Mouse (Mus musculus): Measurements from ENCODE around the gene Smok3a. TPM values are rescaled to one million over a fixed set of nuclear protein-coding genes. Genes with fewer than 3 reads are reported as not detected.

Gene Smok3a
- total and polyA plus RNA-seq, 3 experiments = not detected

DNA sequence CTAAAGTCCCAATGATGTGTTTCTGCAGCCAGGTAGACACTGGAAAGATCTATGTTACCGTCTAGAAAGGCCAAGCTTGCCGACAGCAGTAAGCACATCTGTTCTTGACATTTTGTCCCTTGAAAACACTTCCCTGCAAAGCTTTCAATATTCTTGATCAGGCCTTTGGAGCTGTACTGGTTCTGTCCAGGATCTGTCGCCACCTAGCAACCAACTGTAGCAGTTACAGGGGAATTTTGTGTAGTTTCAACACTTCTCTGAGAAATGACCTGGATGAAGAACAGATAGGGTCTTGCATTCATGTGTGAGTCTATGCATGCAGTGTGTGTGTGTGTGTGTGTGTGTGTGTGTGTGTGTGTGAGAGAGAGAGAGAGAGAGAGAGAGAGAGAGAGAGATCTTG, 47.3 kb upstream of the Smok3a start:
- Histone ChIP-seq H3K36me3 (replicated peaks in 1 of 2; ENCODE audit: control insufficient read depth in 1 of 2, insufficient read depth in 1 of 2, low read length in 1 of 2) (no peaks in the 10 kb centered on the region), H3K9me3 (replicated peaks; ENCODE audit: low read length) (no peaks in the 10 kb centered on the region), H3K4me1 (ENCODE audit: control insufficient read depth in 1 of 2, insufficient read depth in 2 of 2) (no peaks in the 10 kb centered on the region), H3K27me3 (replicated peaks) (peaks cover 15% of the 10 kb centered on the region), H3K4me2 (ENCODE audit: insufficient read depth, low read depth, poor library complexity, severe bottlenecking) (no peak overlapping the region), H3K4me3 (replicated peaks in 1 of 3; ENCODE audit: low read depth in 2 of 3, low read length in 2 of 3, poor library complexity in 1 of 3) (no peak overlapping the region), H3K79me2 (replicated peaks; ENCODE audit: control insufficient read depth, extremely low read depth, insufficient read depth, poor library complexity, severe bottlenecking) (no peaks in the 10 kb centered on the region), H3K9ac (ENCODE audit: insufficient read depth, low read depth) (no peak overlapping the region), H3K27ac (ENCODE audit: insufficient read depth, low read depth) (no peak overlapping the region)
- in situ Hi-C loops (cut with MboI; ENCODE audit: low pct_ligation_motif_present, low pct_unique_long_range_greater_than_20kb, low sequenced_read_pairs) (loop anchor here (5.0 kb wide), 1 partner anchor 81 kb away; no protein-coding TSS in a partner anchor), dilution Hi-C loops (cut with MboI; ENCODE audit: extremely low pct_ligation_motif_present, extremely low pct_unique_long_range_greater_than_20kb, low sequenced_read_pairs) (no loop called here)
- peak; percentile 34 for DNase-seq (ENCODE audit: extremely low read depth)
- TF ChIP-seq NELFE (IDR thresholded peaks at IDR 0.05; ENCODE audit: low read depth, low read length) (no peak), SMC3 (IDR thresholded peaks at IDR 0.05; ENCODE audit: low read depth, low read length) (peak; percentile 57), RAD21 (IDR thresholded peaks at IDR 0.05; ENCODE audit: low read depth, low read length) (peak; percentile 68), CTCF (conservative IDR thresholded peaks at IDR 0.05 in 1 of 2, IDR thresholded peaks at IDR 0.05 in 1 of 2; ENCODE audit: low read depth in 2 of 2, low read length in 2 of 2) (peak; percentile 15 to 80; a peak in 3 of 4 replicates)

DNA sequence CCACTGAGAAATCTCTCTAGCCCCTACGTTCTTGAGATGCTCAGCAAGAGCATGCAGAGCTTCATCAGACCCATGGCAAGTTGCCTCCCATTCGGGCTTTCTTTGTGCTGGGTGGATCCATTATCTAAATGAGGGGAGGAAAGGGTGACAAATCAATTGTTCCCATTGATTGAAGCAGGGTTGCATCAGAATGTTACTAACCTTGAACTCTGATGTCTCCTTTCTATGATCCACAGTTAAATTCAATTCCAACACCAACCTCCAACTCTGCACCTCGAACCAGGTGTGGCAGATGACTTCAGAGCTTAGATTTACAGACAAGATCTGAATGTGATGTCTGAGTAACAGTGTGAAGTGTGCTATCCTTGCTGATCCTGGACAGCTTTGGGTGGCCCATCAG, 46.3 kb upstream of the Smok3a start:
- H3K27me3 ChIP-seq (replicated peaks) = peaks cover 15% of the 10 kb centered on the region
- H3K9ac ChIP-seq (ENCODE audit: insufficient read depth, low read depth) = no peak overlapping the region
- H3K36me3 ChIP-seq (replicated peaks in 1 of 2; ENCODE audit: control insufficient read depth in 1 of 2, insufficient read depth in 1 of 2, low read length in 1 of 2) = no peaks in the 10 kb centered on the region
- dilution Hi-C loops (cut with MboI; ENCODE audit: extremely low pct_ligation_motif_present, extremely low pct_unique_long_range_greater_than_20kb, low sequenced_read_pairs) (no loop called here), in situ Hi-C loops (cut with MboI; ENCODE audit: low pct_ligation_motif_present, low pct_unique_long_range_greater_than_20kb, low sequenced_read_pairs) (loop anchor here (5.0 kb wide), 1 partner anchor 82 kb away; no protein-coding TSS in a partner anchor)
- H3K4me2 ChIP-seq (ENCODE audit: insufficient read depth, low read depth, poor library complexity, severe bottlenecking) = no peak overlapping the region
- no peaks in the 10 kb centered on the region for H3K79me2 ChIP-seq (replicated peaks; ENCODE audit: control insufficient read depth, extremely low read depth, insufficient read depth, poor library complexity, severe bottlenecking)
- H3K9me3 ChIP-seq (replicated peaks; ENCODE audit: low read length) = no peaks in the 10 kb centered on the region
- no peak for TF ChIP-seq ZMIZ1 (IDR thresholded peaks at IDR 0.05; ENCODE audit: low read depth, low read length)
- TF ChIP-seq ZC3H11A (IDR thresholded peaks at IDR 0.05; ENCODE audit: low read depth, low read length) = no peak
- no peak overlapping the region for H3K27ac ChIP-seq (ENCODE audit: insufficient read depth, low read depth)
- no peak for DNase-seq (ENCODE audit: extremely low read depth)
- no peak overlapping the region for H3K4me3 ChIP-seq (replicated peaks in 1 of 3; ENCODE audit: low read depth in 2 of 3, low read length in 2 of 3, poor library complexity in 1 of 3)
- no peaks in the 10 kb centered on the region for H3K4me1 ChIP-seq (ENCODE audit: control insufficient read depth in 1 of 2, insufficient read depth in 2 of 2)

DNA sequence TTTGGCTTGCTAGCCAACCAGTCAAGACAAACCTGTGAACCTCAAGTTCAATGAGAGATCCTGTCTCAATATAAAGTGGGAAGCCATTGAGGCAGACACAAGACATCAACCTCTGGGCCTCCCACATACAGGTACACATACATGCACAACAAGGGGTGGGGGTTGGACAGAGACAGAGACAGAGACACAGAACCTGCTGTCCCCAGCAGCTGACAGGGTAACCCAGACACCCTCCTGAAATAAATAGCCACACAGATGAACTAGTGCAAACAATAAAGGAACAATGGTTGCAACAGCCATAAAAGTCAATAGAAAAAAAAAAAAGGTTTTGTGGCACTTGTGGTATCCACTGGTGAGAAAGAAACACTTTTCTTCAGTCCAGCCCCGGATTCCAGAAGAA, 45.6 kb upstream of the Smok3a start:
- Histone ChIP-seq H3K27ac (ENCODE audit: insufficient read depth, low read depth) (no peak overlapping the region), H3K4me3 (replicated peaks in 1 of 3; ENCODE audit: low read depth in 2 of 3, low read length in 2 of 3, poor library complexity in 1 of 3) (no peak overlapping the region), H3K9ac (ENCODE audit: insufficient read depth, low read depth) (no peak overlapping the region), H3K4me2 (ENCODE audit: insufficient read depth, low read depth, poor library complexity, severe bottlenecking) (no peak overlapping the region), H3K36me3 (replicated peaks in 1 of 2; ENCODE audit: control insufficient read depth in 1 of 2, insufficient read depth in 1 of 2, low read length in 1 of 2) (no peaks in the 10 kb centered on the region), H3K79me2 (replicated peaks; ENCODE audit: control insufficient read depth, extremely low read depth, insufficient read depth, poor library complexity, severe bottlenecking) (no peaks in the 10 kb centered on the region), H3K4me1 (ENCODE audit: control insufficient read depth in 1 of 2, insufficient read depth in 2 of 2) (no peaks in the 10 kb centered on the region), H3K27me3 (replicated peaks) (peaks cover 13% of the 10 kb centered on the region), H3K9me3 (replicated peaks; ENCODE audit: low read length) (no peaks in the 10 kb centered on the region)
- TF ChIP-seq ELF1 (IDR thresholded peaks at IDR 0.05; ENCODE audit: low read depth, low read length) = no peak
- TF ChIP-seq USF2 (conservative IDR thresholded peaks at IDR 0.05; ENCODE audit: low read depth, low read length) = no peak
- no peak for TF ChIP-seq SMC3 (IDR thresholded peaks at IDR 0.05; ENCODE audit: low read depth, low read length)
- TF ChIP-seq MAX (IDR thresholded peaks at IDR 0.05; ENCODE audit: low read length) = no peak
- TF ChIP-seq RAD21 (IDR thresholded peaks at IDR 0.05; ENCODE audit: low read depth, low read length) = no peak
- TF ChIP-seq ZC3H11A (IDR thresholded peaks at IDR 0.05; ENCODE audit: low read depth, low read length) = no peak
- no peak for TF ChIP-seq NRF1 (IDR thresholded peaks at IDR 0.05; ENCODE audit: low read depth, low read length)
- no peak for TF ChIP-seq HCFC1 (IDR thresholded peaks at IDR 0.05; ENCODE audit: low read depth, low read length)
- no peak for TF ChIP-seq ZNF384 (IDR thresholded peaks at IDR 0.05; ENCODE audit: low read depth, low read length)
- no peak for TF ChIP-seq CHD1 (IDR thresholded peaks at IDR 0.05; ENCODE audit: low read depth, low read length)
- no peak for TF ChIP-seq TBP (conservative IDR thresholded peaks at IDR 0.05; ENCODE audit: low read depth, low read length)
- no peak for TF ChIP-seq KAT2A (IDR thresholded peaks at IDR 0.05; ENCODE audit: insufficient replicate concordance, low read length)
- TF ChIP-seq BHLHE40 (IDR thresholded peaks at IDR 0.05; ENCODE audit: low read depth, low read length) = no peak
- TF ChIP-seq PAX5 (IDR thresholded peaks at IDR 0.05; ENCODE audit: low read length) = no peak
- no peak for TF ChIP-seq RCOR1 (conservative IDR thresholded peaks at IDR 0.05; ENCODE audit: low read depth, low read length)
- TF ChIP-seq POLR2AphosphoS2 (IDR thresholded peaks at IDR 0.05; ENCODE audit: low read depth, low read length) = no peak
- TF ChIP-seq UBTF (IDR thresholded peaks at IDR 0.05; ENCODE audit: low read depth, low read length) = no peak
- TF ChIP-seq MAFK (IDR thresholded peaks at IDR 0.05; ENCODE audit: insufficient replicate concordance, low read length) = no peak
- no peak for TF ChIP-seq SIN3A (IDR thresholded peaks at IDR 0.05; ENCODE audit: low read length)
- dilution Hi-C loops (cut with MboI; ENCODE audit: extremely low pct_ligation_motif_present, extremely low pct_unique_long_range_greater_than_20kb, low sequenced_read_pairs) (no loop called here), in situ Hi-C loops (cut with MboI; ENCODE audit: low pct_ligation_motif_present, low pct_unique_long_range_greater_than_20kb, low sequenced_read_pairs) (no loop called here)
- no peak for DNase-seq (ENCODE audit: extremely low read depth)

All from CH12.LX (cell line).